In the genomic region with DNA sequence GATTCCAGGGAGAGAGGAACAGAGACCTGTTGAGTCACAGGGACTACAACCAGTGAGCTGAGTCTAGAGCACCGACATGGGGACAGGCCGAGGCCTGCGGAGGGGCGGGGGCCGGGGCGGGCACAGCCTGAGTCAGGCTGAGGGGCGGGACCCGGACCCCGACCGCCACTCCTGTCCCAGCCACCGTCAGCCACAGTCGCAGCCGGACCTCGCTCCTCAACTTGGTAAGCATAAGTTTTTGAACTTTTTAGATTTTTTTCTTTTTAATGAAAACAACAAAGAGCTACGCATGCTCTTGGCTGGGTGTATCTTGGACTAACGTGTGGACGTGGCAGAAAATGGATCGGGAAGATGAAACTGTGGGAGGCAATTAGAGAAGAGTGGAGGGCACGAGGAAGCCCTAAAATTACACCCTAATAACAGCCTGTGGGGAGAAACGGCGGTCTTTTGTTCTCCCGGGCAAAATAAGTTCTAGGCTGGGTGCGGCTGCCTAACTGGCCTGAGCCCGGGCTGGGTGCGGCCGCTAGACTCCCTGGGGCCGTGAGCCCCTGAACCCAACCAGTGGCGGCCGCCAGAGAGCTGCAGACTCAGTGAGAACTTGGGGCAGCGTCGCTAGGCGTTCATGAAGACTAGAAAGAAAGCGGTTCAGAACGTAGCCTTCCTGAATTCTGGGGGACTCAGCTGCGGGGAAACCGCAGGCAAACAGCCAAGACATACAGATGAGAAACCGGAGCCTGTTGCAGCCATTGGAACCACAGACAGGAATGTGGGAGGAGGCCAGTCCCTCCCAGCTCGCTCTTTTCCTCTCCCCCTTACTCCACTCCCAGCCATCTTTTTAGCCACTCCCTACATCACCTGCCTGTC, we compare ENCODE assay signal across 8 mouse cellular contexts. TPM values are rescaled to one million over a fixed set of nuclear protein-coding genes. Genes with fewer than 3 reads are reported as not detected.
A peak's percentile ranks its signal among the peaks of the same experiment; 100 is the strongest.
DNase-seq lines count a peak whose midpoint lies in the region; ATAC-seq lines count a peak whose summit lies in the region.

Gene S100a11 (plus strand): TSS at position 159 of the 864 bp plus-strand sequence.

- peak within 1 kb of the TSS; percentile 45 for H3K4me3 ChIP-seq in neural tube, embryonic 13.5 days

- intact Hi-C loops in left cerebral cortex, postnatal 25 days (cut with DNase I) = no loop called here

- peak within 1 kb of the TSS; percentile 71 for H3K9ac ChIP-seq in neural tube, embryonic 13.5 days

- under 1% methylated on average over 37 of the region's 38 CpGs for WGBS in neural tube, embryonic 13.5 days

- H3K4me2 ChIP-seq in neural tube, embryonic 13.5 days = peak within 1 kb of the TSS; percentile 67

- H3K36me3 ChIP-seq in neural tube, embryonic 13.5 days = no peaks in the 10 kb centered on the region

- peaks cover 9% of the 10 kb centered on the region for H3K4me1 ChIP-seq in neural tube, embryonic 13.5 days (replicated peaks)

- no peaks in the 10 kb centered on the region for H3K9me3 ChIP-seq in neural tube, embryonic 13.5 days

- DNase-seq in left cerebral cortex, adult 8-10 months (ENCODE audit: low spot score in 2 of 2) = no peak
- no peak for DNase-seq in left cerebral cortex, postnatal 25 days (ENCODE audit: low spot score in 2 of 2)
- DNase-seq in embryo, embryonic 11.5 days (ENCODE audit: low read depth, low spot score) = peak; percentile 40
- DNase-seq in heart, adult 18-20 months = peak; percentile 79 to 81
- DNase-seq in kidney, adult 11 months = peak; percentile 53
- DNase-seq in lung, adult 18-20 months = peak; percentile 77 to 82
- peak; percentile 18 to 41 for DNase-seq in thymus, postnatal 10 days (ENCODE audit: low spot score in 2 of 2)

- ATAC-seq in neural tube, embryonic 13.5 days (ENCODE audit: low read depth) = peak; percentile 93

- peak within 1 kb of the TSS; percentile 59; the same call in 1 of the 2 replicates for H3K27ac ChIP-seq in neural tube, embryonic 13.5 days (replicated peaks)

- peaks cover 16% of the 10 kb centered on the region for H3K27me3 ChIP-seq in neural tube, embryonic 13.5 days

RNA-seq across cellular contexts. Expression of gene S100a11, which starts in this region (rescaled TPM):
- total RNA-seq in left cerebral cortex, adult 8-10 months (2022) = 10 to 100 TPM in 3 of 4 experiments, 1 to 10 TPM in 1; 8.2 to 14.0 (median 11.7) TPM
- total RNA-seq in left cerebral cortex, postnatal 25 days (2021) = 10 to 100 TPM in 1 of 2 experiments, 1 to 10 TPM in 1; 8.3 to 11.3 TPM
- total RNA-seq in heart, adult 18-20 months (2021) = 10 to 100 TPM; 52.4 to 78.2 TPM
- polyA plus RNA-seq in neural tube, embryonic 13.5 days (2015; fragmentation: Nextera tagmentation; extraction: Ambion mirVana) = 312 and 319 TPM in 2 replicates

Comparison
In these comparisons a context has a peak if more than half of its experiments do, and no peak if none do; other contexts are left out.
1. DNase-seq: peak in embryo, embryonic 11.5 days (single experiment), heart, adult 18-20 months (2 of 2), kidney, adult 11 months (single experiment), lung, adult 18-20 months (2 of 2) and thymus, postnatal 10 days (2 of 2); none in left cerebral cortex, adult 8-10 months (0 of 2) and left cerebral cortex, postnatal 25 days (0 of 2).